Mouse (Mus musculus) hindbrain, embryonic 11.5 days (tissue): ENCODE data around the gene Pdcl2. TPM values are rescaled to one million over a fixed set of nuclear protein-coding genes. Genes with fewer than 3 reads are reported as not detected.

Experiments used
- ATAC-seq: fragments of 200-750 bp; cut with Nextera tagmentation; 2 replicates; pipeline ENCODE4 v1.8.0; 2017; ENCODE audit warnings: mild to moderate bottlenecking, moderate TSS enrichment, moderate library complexity; ENCODE audit not compliant: low FRiP score
- DNase-seq: peaks from one replicate; pipeline ENCODE4 v3.0.0-alpha.2; 2015; ENCODE audit warnings: low spot score
- H3K27ac ChIP-seq: fragments of 300-500 bp; sonication (generic); 2 replicates; pipeline ENCODE4 v1.5.1; 2014; ENCODE audit warnings: mild to moderate bottlenecking, low read depth, low read length
- H3K27me3 ChIP-seq: fragments of 300-500 bp; sonication (generic); 2 replicates; pipeline ENCODE4 v1.6.1; 2014; ENCODE audit warnings: mild to moderate bottlenecking, low read length, moderate library complexity, mixed read lengths; ENCODE audit not compliant: control insufficient read depth, insufficient read depth
- H3K36me3 ChIP-seq: fragments of 300-500 bp; sonication (generic); 2 replicates; pipeline ENCODE4 v1.6.1; 2014; ENCODE audit warnings: mild to moderate bottlenecking, low read length, moderate library complexity, mixed read lengths; ENCODE audit not compliant: control insufficient read depth, insufficient read depth
- H3K4me1 ChIP-seq: fragments of 300-500 bp; sonication (generic); replicated peaks from 2 replicates; pipeline ENCODE4 v1.6.1; 2014; ENCODE audit warnings: low read length, mixed read lengths; ENCODE audit not compliant: control insufficient read depth, insufficient read depth
- H3K4me2 ChIP-seq: fragments of 300-500 bp; sonication (generic); replicated peaks from 2 replicates; pipeline ENCODE4 v1.6.1; 2014; ENCODE audit warnings: mild to moderate bottlenecking, low read depth, low read length
- H3K4me3 ChIP-seq: fragments of 300-500 bp; sonication (generic); 2 replicates; pipeline ENCODE4 v1.5.1; 2014; ENCODE audit warnings: low read depth, low read length
- H3K9ac ChIP-seq: fragments of 300-500 bp; sonication (generic); 2 replicates; pipeline ENCODE4 v1.6.1; 2014; ENCODE audit warnings: low read depth, low read length
- H3K9me3 ChIP-seq: fragments of 300-500 bp; sonication (generic); 2 replicates; pipeline ENCODE4 v1.6.1; 2016; ENCODE audit warnings: low read length; ENCODE audit not compliant: control insufficient read depth
- WGBS: fragments of 180-500 bp; shearing (Covaris S2); extraction: QIAGEN DNeasy Blood & Tissue Kit; methylation state at CpG from one replicate; pipeline ENCODE4 v1.1.7; 2014; 5-methylcytosine and 5-hydroxymethylcytosine counted together
- polyA plus RNA-seq: library from polyadenylated mRNA; unstranded; fragments of >200 nt; fragmentation: Nextera tagmentation; extraction: Ambion mirVana; gene quantifications from 2 replicates; pipeline ENCODE4 v1.2.1, GENCODE M21; 2014

The Pdcl2 gene
- polyA plus RNA-seq, 1 experiment from 2014 or later = not detected

- Histone ChIP-seq H3K9ac (no peak overlapping the region), H3K4me3 (no peak overlapping the region), H3K27me3 (no peaks in the 10 kb centered on the region), H3K36me3 (no peaks in the 10 kb centered on the region), H3K4me1 (no peaks in the 10 kb centered on the region), H3K4me2 (no peak overlapping the region), H3K9me3 (no peaks in the 10 kb centered on the region), H3K27ac (no peak overlapping the region)
- no peak for ATAC-seq
- no peak for DNase-seq
- WGBS = 62% methylated on average over 3 of the region's 3 CpGs
Observed at GRCm38 (mm10) chr5:76306261-76306660, 24.7 kb downstream of the Pdcl2 start.

GRCm38 (mm10) chr5:76305616-76306015 is 25.3 kb downstream of the Pdcl2 start:
- H3K27ac ChIP-seq = no peak overlapping the region
- 4% methylated on average over 8 of the region's 8 CpGs for WGBS
- DNase-seq (peak; percentile 37), ATAC-seq (no peak)
- H3K4me2 ChIP-seq = peak overlapping the region; percentile 56
- no peaks in the 10 kb centered on the region for H3K9me3 ChIP-seq
- no peaks in the 10 kb centered on the region for H3K4me1 ChIP-seq
- no peaks in the 10 kb centered on the region for H3K36me3 ChIP-seq
- no peak overlapping the region for H3K9ac ChIP-seq
- peak overlapping the region; percentile 76; the same call in 1 of the 2 replicates for H3K4me3 ChIP-seq
- H3K27me3 ChIP-seq = no peaks in the 10 kb centered on the region

- Histone ChIP-seq H3K36me3 (no peaks in the 10 kb centered on the region), H3K4me3 (peak within 1 kb of the TSS; percentile 76), H3K9ac (peak within 1 kb of the TSS; percentile 84), H3K9me3 (no peaks in the 10 kb centered on the region), H3K27me3 (no peaks in the 10 kb centered on the region), H3K4me2 (peak within 1 kb of the TSS; percentile 56), H3K27ac (peak within 1 kb of the TSS; percentile 98), H3K4me1 (no peaks in the 10 kb centered on the region)
- ATAC-seq = peak; percentile 88
- WGBS = under 1% methylated on average over 69 of the region's 104 CpGs
- DNase-seq = peak; percentile 93
Observed at GRCm38 (mm10) chr5:76304452-76305341, 26.3 kb downstream of the Pdcl2 start, which contains the start of gene Clock. Gene Clock (minus strand): TSS chr5:76304792.

GRCm38 (mm10) chr5:76303745-76304451 is 27.1 kb downstream of the Pdcl2 start:
- H3K36me3 ChIP-seq = no peaks in the 10 kb centered on the region
- WGBS = under 1% methylated on average over 49 of the region's 100 CpGs
- peak overlapping the region; percentile 56 for H3K4me2 ChIP-seq
- no peaks in the 10 kb centered on the region for H3K9me3 ChIP-seq
- no peaks in the 10 kb centered on the region for H3K4me1 ChIP-seq
- peak overlapping the region; percentile 98 for H3K27ac ChIP-seq
- ATAC-seq = peak; percentile 89
- peak; percentile 80 for DNase-seq
- peak overlapping the region; percentile 84 for H3K9ac ChIP-seq
- H3K27me3 ChIP-seq = no peaks in the 10 kb centered on the region
- H3K4me3 ChIP-seq = peak overlapping the region; percentile 76

GRCm38 (mm10) chr5:76303379-76303744 is 27.6 kb downstream of the Pdcl2 start:
- Histone ChIP-seq H3K4me2 (peak overlapping the region; percentile 56), H3K4me3 (peak overlapping the region; percentile 76), H3K27ac (peak overlapping the region; percentile 98), H3K36me3 (no peaks in the 10 kb centered on the region), H3K4me1 (no peaks in the 10 kb centered on the region), H3K9ac (peak overlapping the region; percentile 84), H3K9me3 (no peaks in the 10 kb centered on the region), H3K27me3 (no peaks in the 10 kb centered on the region)
- WGBS = 7% methylated on average over 11 of the region's 11 CpGs
- ATAC-seq (no peak), DNase-seq (no peak)

- Histone ChIP-seq H3K9ac (no peak overlapping the region), H3K9me3 (no peaks in the 10 kb centered on the region), H3K27ac (no peak overlapping the region), H3K36me3 (no peaks in the 10 kb centered on the region), H3K4me3 (no peak overlapping the region), H3K4me1 (no peaks in the 10 kb centered on the region), H3K4me2 (no peak overlapping the region), H3K27me3 (no peaks in the 10 kb centered on the region)
- WGBS = 94% methylated on average over 2 of the region's 2 CpGs
- ATAC-seq (no peak), DNase-seq (no peak)
Observed at GRCm38 (mm10) chr5:76302009-76302408, 28.9 kb downstream of the Pdcl2 start.

- ATAC-seq (no peak), DNase-seq (no peak)
- H3K4me1 ChIP-seq = no peaks in the 10 kb centered on the region
- no peak overlapping the region for H3K4me3 ChIP-seq
- no peaks in the 10 kb centered on the region for H3K36me3 ChIP-seq
- no peak overlapping the region for H3K27ac ChIP-seq
- H3K27me3 ChIP-seq = no peaks in the 10 kb centered on the region
- 89% methylated on average over 8 of the region's 8 CpGs for WGBS
- no peak overlapping the region for H3K4me2 ChIP-seq
- H3K9ac ChIP-seq = no peak overlapping the region
- H3K9me3 ChIP-seq = no peaks in the 10 kb centered on the region
Observed at GRCm38 (mm10) chr5:76289234-76289691, 41.7 kb downstream of the Pdcl2 start.

- Histone ChIP-seq H3K27me3 (no peaks in the 10 kb centered on the region), H3K9me3 (no peaks in the 10 kb centered on the region), H3K4me2 (no peak overlapping the region), H3K4me1 (no peaks in the 10 kb centered on the region), H3K9ac (no peak overlapping the region), H3K4me3 (no peak overlapping the region), H3K27ac (no peak overlapping the region), H3K36me3 (no peaks in the 10 kb centered on the region)
- no peak for DNase-seq
- no peak for ATAC-seq
- WGBS = 91% methylated on average over 3 of the region's 3 CpGs
Observed at GRCm38 (mm10) chr5:76288256-76288655, 42.7 kb downstream of the Pdcl2 start.
